Mouse (Mus musculus): ENCODE results near the gene Tmem200a.

DNA sequence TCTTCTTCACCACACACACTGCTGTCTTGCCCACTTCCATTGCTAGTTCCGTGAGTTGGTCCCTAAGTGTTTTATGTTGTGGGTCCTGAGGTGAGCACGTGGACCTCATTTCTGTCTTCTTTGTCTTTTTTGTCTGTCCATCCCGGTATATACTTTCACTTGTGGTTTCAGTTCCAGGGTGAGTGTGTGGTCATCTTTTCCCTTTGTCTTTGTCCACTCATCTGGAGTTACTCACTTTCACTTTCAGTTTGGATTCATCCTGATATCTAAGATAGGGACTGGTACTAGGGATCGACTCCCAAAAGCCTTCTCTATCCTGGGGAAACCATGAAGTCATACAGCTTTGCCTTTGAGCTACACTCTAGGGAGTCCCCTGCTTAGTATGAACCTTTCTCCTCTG lies 15.8 kb downstream of the Tmem200a start:
- no peak for TF ChIP-seq MYOG (IDR thresholded peaks at IDR 0.05; ENCODE audit: control insufficient read depth, extremely low read depth, insufficient read length)
- no peak for TF ChIP-seq CTCF (IDR thresholded peaks at IDR 0.05; ENCODE audit: control insufficient read depth, insufficient read depth, insufficient read length)

All from C2C12 (cell line).